Mouse (Mus musculus) frontal cortex, postnatal 10 days (tissue): Measurements from ENCODE around the gene Ndufs5.

Experiments used
- DNase-seq, 2 experiments: peaks; one replicate each; pipeline ENCODE4 v3.0.0; 2022; ENCODE audit warnings: low spot score in 2 of 2, mixed read lengths in 1 of 2

Gene Ndufs5

GRCm38 (mm10) chr4:123717574-123718433, at the start of gene Ndufs5:
Ndufs5 (minus strand) TSS chr4:123718202.
- peak; percentile 91 to 96 for DNase-seq

- DNase-seq: no peak
Observed at GRCm38 (mm10) chr4:123765071-123765470, 47.1 kb upstream of the Ndufs5 start.

GRCm38 (mm10) chr4:123758306-123758705, 40.3 kb upstream of the Ndufs5 start:
- DNase-seq: no peak

GRCm38 (mm10) chr4:123750707-123751312, 32.8 kb upstream of the Ndufs5 start:
- DNase-seq: peak in 1 of 2 experiments; percentile 14

- DNase-seq: peak; percentile 94 to 99
Observed at GRCm38 (mm10) chr4:123750152-123750651, 32.2 kb upstream of the Ndufs5 start, which contains the start of gene Akirin1. Akirin1 (minus strand) TSS chr4:123750345.

GRCm38 (mm10) chr4:123749484-123750130, 31.6 kb upstream of the Ndufs5 start:
- DNase-seq: no peak

GRCm38 (mm10) chr4:123748726-123749415, 30.9 kb upstream of the Ndufs5 start:
- no peak for DNase-seq

GRCm38 (mm10) chr4:123745221-123745775, 27.3 kb upstream of the Ndufs5 start:
- DNase-seq: no peak

- DNase-seq: no peak
Observed at GRCm38 (mm10) chr4:123742891-123743290, 24.9 kb upstream of the Ndufs5 start.

GRCm38 (mm10) chr4:123738708-123739107, 20.7 kb upstream of the Ndufs5 start:
- no peak for DNase-seq

- DNase-seq: no peak
Observed at GRCm38 (mm10) chr4:123733532-123733931, 15.5 kb upstream of the Ndufs5 start.

- no peak for DNase-seq
Observed at GRCm38 (mm10) chr4:123732921-123733320, 14.9 kb upstream of the Ndufs5 start.

GRCm38 (mm10) chr4:123732163-123732910, 14.3 kb upstream of the Ndufs5 start:
- no peak for DNase-seq

GRCm38 (mm10) chr4:123721761-123722160, 3.8 kb upstream of the Ndufs5 start:
- no peak for DNase-seq

- no peak for DNase-seq
Observed at GRCm38 (mm10) chr4:123718434-123718780, 405 bp upstream of the Ndufs5 start.

- no peak for DNase-seq
Observed at GRCm38 (mm10) chr4:123712431-123712830, 5.6 kb downstream of the Ndufs5 start.

- DNase-seq: no peak
Observed at GRCm38 (mm10) chr4:123707340-123707739, 10.7 kb downstream of the Ndufs5 start.

GRCm38 (mm10) chr4:123705340-123705739, 12.7 kb downstream of the Ndufs5 start:
- DNase-seq: no peak

GRCm38 (mm10) chr4:123693384-123693783, 24.6 kb downstream of the Ndufs5 start:
- no peak for DNase-seq

- no peak for DNase-seq
Observed at GRCm38 (mm10) chr4:123692071-123692470, 25.9 kb downstream of the Ndufs5 start.

GRCm38 (mm10) chr4:123690311-123690710, 27.7 kb downstream of the Ndufs5 start:
- no peak for DNase-seq
